Mouse (Mus musculus) embryonic facial prominence, embryonic 12.5 days (tissue): ENCODE measurements around the gene Arid5a. TPM values are rescaled to one million over a fixed set of nuclear protein-coding genes. Genes with fewer than 3 reads are reported as not detected.
A peak's percentile ranks its signal among the peaks of the same experiment; 100 is the strongest.

Experiments
- ATAC-seq: fragments of 200-750 bp; cut with Nextera tagmentation; 2 replicates; pipeline ENCODE4 v1.8.0; 2017; ENCODE audit not compliant: insufficient number of reproducible peaks, insufficient read depth, low FRiP score, low TSS enrichment
- H3K27ac ChIP-seq: fragments of 300-500 bp; sonication (generic); 2 replicates; pipeline ENCODE4 v1.5.1; 2016; ENCODE audit warnings: mild to moderate bottlenecking
- H3K27me3 ChIP-seq: fragments of 300-500 bp; sonication (generic); 2 replicates; pipeline ENCODE4 v1.6.1; 2016; ENCODE audit warnings: mild to moderate bottlenecking, moderate library complexity
- H3K36me3 ChIP-seq: fragments of 300-500 bp; sonication (generic); 2 replicates; pipeline ENCODE4 v1.6.1; 2016; ENCODE audit warnings: mild to moderate bottlenecking
- H3K4me1 ChIP-seq: fragments of 300-500 bp; sonication (generic); 2 replicates; pipeline ENCODE4 v1.6.1; 2016
- H3K4me2 ChIP-seq: fragments of 300-500 bp; sonication (generic); replicated peaks from 2 replicates; pipeline ENCODE4 v1.6.1; 2016; ENCODE audit warnings: mild to moderate bottlenecking, moderate library complexity
- H3K4me3 ChIP-seq: fragments of 300-500 bp; sonication (generic); 2 replicates; pipeline ENCODE4 v1.5.1; 2016; ENCODE audit warnings: mild to moderate bottlenecking
- H3K9ac ChIP-seq: fragments of 300-500 bp; sonication (generic); 2 replicates; pipeline ENCODE4 v1.6.1; 2016; ENCODE audit warnings: mild to moderate bottlenecking, moderate library complexity
- H3K9me3 ChIP-seq: fragments of 300-500 bp; sonication (generic); 2 replicates; pipeline ENCODE4 v1.6.1; 2016; ENCODE audit warnings: mild to moderate bottlenecking, moderate library complexity
- WGBS: fragments of 180-500 bp; shearing (Covaris S2); methylation state at CpG from one replicate; pipeline ENCODE4 v1.1.7; 2016; 5-methylcytosine and 5-hydroxymethylcytosine counted together
- polyA plus RNA-seq: library from polyadenylated mRNA; unstranded; fragments of >200 nt; fragmentation: Nextera tagmentation; extraction: Ambion mirVana; gene quantifications from 2 replicates; pipeline ENCODE4 v1.2.1, GENCODE M21; 2016

Arid5a gene
- 5.1 and 5.8 TPM in 2 replicates for polyA plus RNA-seq

- Histone ChIP-seq H3K27ac (peak within 1 kb of the TSS; percentile 58; the same call in 1 of the 2 replicates), H3K4me2 (peak within 1 kb of the TSS; percentile 88), H3K36me3 (no peaks in the 10 kb centered on the region), H3K27me3 (peaks cover 13% of the 10 kb centered on the region), H3K9ac (peak within 1 kb of the TSS; percentile 47), H3K4me3 (peak within 1 kb of the TSS; percentile 53), H3K4me1 (peaks cover 24% of the 10 kb centered on the region), H3K9me3 (no peaks in the 10 kb centered on the region)
- WGBS, result under 1% methylated on average over 65 of the region's 65 CpGs
- peak; percentile 84 for ATAC-seq
Measured at GRCm38 (mm10) chr1:36307495-36308280, at the start of gene Arid5a. Gene Arid5a, plus strand, starts transcription at chr1:36307733.

- no peaks in the 10 kb centered on the region for H3K4me1 ChIP-seq
- H3K36me3 ChIP-seq, result no peaks in the 10 kb centered on the region
- peaks cover 24% of the 10 kb centered on the region for H3K27me3 ChIP-seq
- no peak overlapping the region for H3K9ac ChIP-seq
- H3K4me2 ChIP-seq, result no peak overlapping the region
- ATAC-seq, result no peak
- H3K9me3 ChIP-seq, result 0 out of 2 replicates have a peak, but pooled peaks cover 9% of the 10 kb centered on the region
- no peak overlapping the region for H3K27ac ChIP-seq
- no peak overlapping the region for H3K4me3 ChIP-seq
- 55% methylated on average over 2 of the region's 2 CpGs for WGBS
Measured at GRCm38 (mm10) chr1:36258631-36259030, 48.9 kb upstream of the Arid5a start.

- no peak for ATAC-seq
- no peaks in the 10 kb centered on the region for H3K36me3 ChIP-seq
- peaks cover 18% of the 10 kb centered on the region for H3K27me3 ChIP-seq
- no peak overlapping the region for H3K4me3 ChIP-seq
- 97% methylated on average over 2 of the region's 2 CpGs for WGBS
- no peak overlapping the region for H3K4me2 ChIP-seq
- 0 out of 2 replicates have a peak, but pooled peaks cover 9% of the 10 kb centered on the region for H3K9me3 ChIP-seq
- no peak overlapping the region for H3K9ac ChIP-seq
- no peak overlapping the region for H3K27ac ChIP-seq
- no peaks in the 10 kb centered on the region for H3K4me1 ChIP-seq
Measured at GRCm38 (mm10) chr1:36259281-36259680, 48.3 kb upstream of the Arid5a start.

- Histone ChIP-seq H3K36me3 (no peaks in the 10 kb centered on the region), H3K4me1 (no peaks in the 10 kb centered on the region), H3K4me2 (no peak overlapping the region), H3K27ac (no peak overlapping the region), H3K9me3 (0 out of 2 replicates have a peak, but pooled peaks cover 9% of the 10 kb centered on the region), H3K9ac (no peak overlapping the region), H3K4me3 (no peak overlapping the region), H3K27me3 (peaks cover 9% of the 10 kb centered on the region)
- WGBS, result 89% methylated on average over 1 of the region's 1 CpGs
- ATAC-seq, result no peak
Measured at GRCm38 (mm10) chr1:36260418-36260817, 47.1 kb upstream of the Arid5a start.

- 83% methylated on average over 19 of the region's 19 CpGs for WGBS
- H3K4me3 ChIP-seq, result no peak overlapping the region
- H3K9ac ChIP-seq, result no peak overlapping the region
- H3K4me1 ChIP-seq, result no peaks in the 10 kb centered on the region
- no peak overlapping the region for H3K4me2 ChIP-seq
- no peaks in the 10 kb centered on the region for H3K36me3 ChIP-seq
- H3K27ac ChIP-seq, result no peak overlapping the region
- peaks cover 3% of the 10 kb centered on the region; the same call in 1 of the 2 replicates for H3K27me3 ChIP-seq
- no peak for ATAC-seq
- 0 out of 2 replicates have a peak, but pooled peaks cover 3% of the 10 kb centered on the region for H3K9me3 ChIP-seq
Measured at GRCm38 (mm10) chr1:36261708-36262504, 45.6 kb upstream of the Arid5a start.

GRCm38 (mm10) chr1:36263833-36264488 lies 43.6 kb upstream of the Arid5a start:
- H3K9ac ChIP-seq, result no peak overlapping the region
- H3K9me3 ChIP-seq, result no peaks in the 10 kb centered on the region
- H3K27me3 ChIP-seq, result peaks cover 9% of the 10 kb centered on the region
- no peak overlapping the region for H3K4me3 ChIP-seq
- no peaks in the 10 kb centered on the region for H3K4me1 ChIP-seq
- H3K36me3 ChIP-seq, result no peaks in the 10 kb centered on the region
- H3K27ac ChIP-seq, result no peak overlapping the region
- 61% methylated on average over 13 of the region's 13 CpGs for WGBS
- no peak overlapping the region for H3K4me2 ChIP-seq
- ATAC-seq, result no peak

GRCm38 (mm10) chr1:36266293-36266692 lies 41.2 kb upstream of the Arid5a start:
- no peak overlapping the region for H3K4me3 ChIP-seq
- H3K4me1 ChIP-seq, result no peaks in the 10 kb centered on the region; the same call in 1 of the 2 replicates
- no peak overlapping the region for H3K27ac ChIP-seq
- H3K4me2 ChIP-seq, result no peak overlapping the region
- no peak overlapping the region for H3K9ac ChIP-seq
- no peaks in the 10 kb centered on the region for H3K36me3 ChIP-seq
- H3K27me3 ChIP-seq, result peaks cover 25% of the 10 kb centered on the region
- ATAC-seq, result no peak
- no peaks in the 10 kb centered on the region for H3K9me3 ChIP-seq
- WGBS, result 83% methylated on average over 6 of the region's 6 CpGs

- no peaks in the 10 kb centered on the region for H3K9me3 ChIP-seq
- ATAC-seq, result no peak
- WGBS, result 94% methylated on average over 3 of the region's 3 CpGs
Measured at GRCm38 (mm10) chr1:36267595-36267994, 39.9 kb upstream of the Arid5a start.

GRCm38 (mm10) chr1:36269121-36269795 lies 38.3 kb upstream of the Arid5a start:
- H3K27ac ChIP-seq, result no peak overlapping the region
- H3K4me3 ChIP-seq, result peak overlapping the region; percentile 17; the same call in 1 of the 2 replicates
- no peak overlapping the region for H3K9ac ChIP-seq
- peaks cover 28% of the 10 kb centered on the region for H3K27me3 ChIP-seq
- 40% methylated on average over 54 of the region's 54 CpGs for WGBS
- no peaks in the 10 kb centered on the region for H3K9me3 ChIP-seq
- ATAC-seq, result no peak
- no peaks in the 10 kb centered on the region; the same call in 1 of the 2 replicates for H3K4me1 ChIP-seq
- peak overlapping the region; percentile 41 for H3K4me2 ChIP-seq
- H3K36me3 ChIP-seq, result no peaks in the 10 kb centered on the region

More at GRCm38 (mm10) chr1:36267595-36267994, 39.9 kb upstream of the Arid5a start:
- no peak overlapping the region for H3K4me2 ChIP-seq
- H3K9ac ChIP-seq, result no peak overlapping the region
- H3K27me3 ChIP-seq, result peaks cover 28% of the 10 kb centered on the region
- H3K27ac ChIP-seq, result no peak overlapping the region
- no peaks in the 10 kb centered on the region for H3K36me3 ChIP-seq
- H3K4me3 ChIP-seq, result no peak overlapping the region
- H3K4me1 ChIP-seq, result no peaks in the 10 kb centered on the region; the same call in 1 of the 2 replicates

GRCm38 (mm10) chr1:36270666-36271065 lies 36.9 kb upstream of the Arid5a start:
- H3K36me3 ChIP-seq, result no peaks in the 10 kb centered on the region
- peaks cover 28% of the 10 kb centered on the region for H3K27me3 ChIP-seq
- H3K9ac ChIP-seq, result no peak overlapping the region
- H3K9me3 ChIP-seq, result no peaks in the 10 kb centered on the region
- H3K27ac ChIP-seq, result no peak overlapping the region
- H3K4me2 ChIP-seq, result no peak overlapping the region
- H3K4me1 ChIP-seq, result no peaks in the 10 kb centered on the region; the same call in 1 of the 2 replicates
- H3K4me3 ChIP-seq, result no peak overlapping the region
- 57% methylated on average over 3 of the region's 3 CpGs for WGBS
- ATAC-seq, result no peak
